Mouse (Mus musculus) cortical plate, adult 2 months (tissue): ENCODE measurements around the gene Slc46a1.

Source experiments
- CTCF ChIP-seq: fragments of 200-500 bp; IDR thresholded peaks from 2 replicates; pipeline ENCODE4 v1.5.1; 2011; ENCODE audit warnings: mild to moderate bottlenecking, control low read depth, low read length; ENCODE audit not compliant: insufficient read depth; ENCODE audit errors: extremely low read depth
- POLR2A ChIP-seq: fragments of 200-500 bp; IDR thresholded peaks from 2 replicates; pipeline ENCODE4 v1.6.1; 2011; ENCODE audit warnings: mild to moderate bottlenecking, low read length, control low read depth; ENCODE audit not compliant: insufficient read depth; ENCODE audit errors: extremely low read depth

DNA sequence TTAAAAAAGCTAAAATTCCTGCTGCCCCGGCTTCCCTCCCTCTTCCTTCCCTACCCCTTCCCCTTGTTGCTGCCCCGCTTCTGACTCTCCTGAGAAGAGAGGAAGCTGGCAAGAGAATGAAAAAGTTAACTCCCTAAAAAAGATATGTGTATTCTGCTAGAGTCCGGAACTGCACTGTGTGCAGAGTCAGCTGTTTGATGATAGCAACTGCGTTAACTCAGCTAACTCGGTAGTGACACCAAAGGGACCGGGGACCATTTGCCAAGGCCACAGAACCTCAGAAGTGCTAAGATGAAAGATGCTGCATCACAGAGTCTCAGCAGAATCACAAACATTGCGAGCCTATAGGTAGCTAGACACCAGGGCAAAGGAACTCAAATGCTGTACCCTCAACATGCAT lies 2.0 kb downstream of the Slc46a1 start:
- no peak for TF ChIP-seq POLR2A
- no peak for TF ChIP-seq CTCF
